Mouse (Mus musculus) forebrain, embryonic 10.5 days (tissue): ENCODE data around the gene Hoxc12. TPM values are rescaled to one million over a fixed set of nuclear protein-coding genes. Genes with fewer than 3 reads are reported as not detected.
A peak's percentile ranks its signal among the peaks of the same experiment; 100 is the strongest.

Experiments
- DNase-seq: peaks from one replicate; pipeline ENCODE4 v3.0.0-alpha.2; 2017; ENCODE audit warnings: low spot score; ENCODE audit errors: extremely low spot score
- H3K27ac ChIP-seq: fragments of 300-500 bp; sonication (generic); 2 replicates; pipeline ENCODE4 v1.5.1; 2016; ENCODE audit warnings: mild to moderate bottlenecking
- H3K27me3 ChIP-seq: fragments of 300-500 bp; sonication (generic); 2 replicates; pipeline ENCODE4 v1.6.1; 2016; ENCODE audit warnings: mild to moderate bottlenecking; ENCODE audit not compliant: poor library complexity, severe bottlenecking
- H3K36me3 ChIP-seq: fragments of 300-500 bp; sonication (generic); replicated peaks from 2 replicates; pipeline ENCODE4 v1.6.1; 2016; ENCODE audit warnings: mild to moderate bottlenecking, moderate library complexity
- H3K4me1 ChIP-seq: fragments of 300-500 bp; sonication (generic); 2 replicates; pipeline ENCODE4 v1.6.1; 2016
- H3K4me3 ChIP-seq: fragments of 300-500 bp; sonication (generic); 2 replicates; pipeline ENCODE4 v1.5.1; 2016; ENCODE audit warnings: mild to moderate bottlenecking, moderate library complexity
- H3K9me3 ChIP-seq: fragments of 300-500 bp; sonication (generic); 2 replicates; pipeline ENCODE4 v1.6.1; 2016; ENCODE audit warnings: mild to moderate bottlenecking, moderate library complexity
- WGBS: fragments of 180-500 bp; shearing (Covaris S2); methylation state at CpG from one replicate; pipeline ENCODE4 v1.1.7; 2016; 5-methylcytosine and 5-hydroxymethylcytosine counted together
- polyA plus RNA-seq: library from polyadenylated mRNA; unstranded; fragments of >200 nt; fragmentation: Nextera tagmentation; extraction: Ambion mirVana; gene quantifications from 2 replicates; pipeline ENCODE4 v1.2.1, GENCODE M21; 2016

The Hoxc12 gene
- polyA plus RNA-seq, 1 experiment from 2014 or later: not detected

DNA sequence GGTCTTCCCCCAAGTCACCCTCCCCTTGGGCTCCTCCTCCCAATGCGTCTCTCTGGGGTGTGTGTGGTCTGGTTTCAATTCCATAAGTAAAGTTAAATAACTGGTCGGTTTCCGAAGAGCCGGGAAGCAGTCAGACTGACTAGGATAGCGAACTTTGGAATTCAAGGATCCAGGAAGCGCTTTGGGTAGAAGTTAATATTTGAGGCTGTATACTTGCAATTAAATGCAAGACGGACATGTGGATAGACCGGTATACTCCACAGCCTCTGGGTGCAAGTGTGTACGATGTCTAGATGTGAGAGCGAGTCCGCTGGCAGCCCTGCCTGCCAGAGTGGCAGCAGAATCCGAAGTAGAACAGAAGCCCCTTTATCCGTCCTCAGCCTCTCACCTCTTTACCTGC, 25.9 kb downstream of the Hoxc12 start:
- Histone ChIP-seq H3K4me3 (no peak overlapping the region), H3K4me1 (peaks cover 6% of the 10 kb centered on the region), H3K9me3 (no peaks in the 10 kb centered on the region), H3K27me3 (peaks cover 100% of the 10 kb centered on the region), H3K36me3 (no peaks in the 10 kb centered on the region), H3K27ac (no peak overlapping the region)
- DNase-seq: no peak
- WGBS: 1% methylated on average over 13 of the region's 13 CpGs

DNA sequence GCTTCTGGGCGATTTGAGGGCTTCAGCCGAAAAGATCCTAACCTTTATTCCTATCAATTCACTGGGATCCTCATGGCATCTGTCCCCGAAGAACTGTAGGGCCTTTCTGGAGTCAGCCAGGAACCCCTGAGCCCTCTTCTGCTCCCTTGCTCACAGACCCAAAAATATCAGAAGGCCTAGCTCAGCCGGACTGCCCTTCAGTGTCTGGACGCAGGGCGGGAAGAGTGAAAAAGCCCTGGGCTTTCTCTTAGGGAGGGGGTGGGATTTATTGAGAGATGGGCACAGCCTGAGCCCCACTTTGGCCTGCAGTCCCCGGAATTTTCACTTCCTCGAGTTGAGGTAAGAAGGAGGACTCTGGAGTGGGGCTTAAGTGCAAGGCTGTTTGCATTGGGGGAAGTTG, 26.7 kb downstream of the Hoxc12 start:
- Histone ChIP-seq H3K4me1 (peaks cover 6% of the 10 kb centered on the region), H3K4me3 (no peak overlapping the region), H3K27ac (no peak overlapping the region), H3K9me3 (no peaks in the 10 kb centered on the region), H3K36me3 (no peaks in the 10 kb centered on the region), H3K27me3 (peaks cover 100% of the 10 kb centered on the region)
- 4% methylated on average over 8 of the region's 8 CpGs for WGBS
- DNase-seq: no peak

- no peak overlapping the region for H3K4me3 ChIP-seq
- no peak overlapping the region for H3K27ac ChIP-seq
- H3K36me3 ChIP-seq: no peaks in the 10 kb centered on the region
- peak; percentile 71 for DNase-seq
- no peaks in the 10 kb centered on the region for H3K9me3 ChIP-seq
- peaks cover 100% of the 10 kb centered on the region for H3K27me3 ChIP-seq
- 1% methylated on average over 28 of the region's 28 CpGs for WGBS
- H3K4me1 ChIP-seq: peaks cover 6% of the 10 kb centered on the region
Observed at GRCm38 (mm10) chr15:102963671-102964640, 27.4 kb downstream of the Hoxc12 start.

DNA sequence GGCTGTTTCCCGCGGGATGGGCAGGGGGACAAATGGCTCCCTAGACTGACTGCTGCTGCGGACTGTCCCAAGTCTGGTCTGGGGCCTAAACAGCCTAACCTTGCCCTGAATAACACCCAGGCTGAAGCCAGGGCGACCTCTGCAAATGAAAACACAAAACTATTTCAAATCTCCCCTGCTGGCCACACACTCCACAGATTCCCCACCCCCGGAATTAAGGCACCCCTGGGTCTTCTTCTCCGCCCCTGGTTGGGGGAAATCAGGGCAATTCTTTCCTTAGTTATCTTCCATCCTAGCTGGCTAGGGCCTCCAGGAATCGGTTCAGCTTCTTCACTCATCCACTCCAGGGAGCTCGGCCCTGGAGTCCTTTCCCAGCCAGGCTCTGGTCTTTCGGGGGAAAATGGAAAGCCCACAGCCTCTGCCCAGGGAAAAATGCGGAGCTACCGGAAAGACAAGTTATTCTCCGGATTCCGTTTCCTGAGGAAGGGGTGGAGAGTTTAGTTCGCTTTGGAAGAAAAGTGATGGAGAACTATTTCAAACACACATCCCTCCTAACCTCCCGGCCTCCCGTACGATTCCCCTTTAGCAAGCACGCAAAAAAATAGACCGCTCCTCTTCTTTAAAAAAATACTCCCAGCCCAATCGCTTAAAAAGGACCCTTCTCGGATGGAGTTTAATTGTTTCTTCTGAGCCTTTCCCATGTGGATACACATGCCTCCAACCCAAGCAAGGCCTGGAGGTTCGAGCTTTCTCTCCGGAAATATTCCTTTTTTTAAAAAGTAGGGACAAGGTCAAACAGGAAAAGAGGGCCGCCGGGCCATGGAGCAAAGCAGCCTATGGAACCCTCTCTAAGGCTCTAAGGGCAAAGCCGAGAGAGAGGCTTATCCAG, 28.7 kb downstream of the Hoxc12 start:
- Histone ChIP-seq H3K4me1 (peaks cover 6% of the 10 kb centered on the region), H3K9me3 (no peaks in the 10 kb centered on the region), H3K27me3 (peaks cover 100% of the 10 kb centered on the region), H3K36me3 (no peaks in the 10 kb centered on the region), H3K4me3 (no peak overlapping the region), H3K27ac (no peak overlapping the region)
- 2% methylated on average over 26 of the region's 26 CpGs for WGBS
- DNase-seq: no peak

DNA sequence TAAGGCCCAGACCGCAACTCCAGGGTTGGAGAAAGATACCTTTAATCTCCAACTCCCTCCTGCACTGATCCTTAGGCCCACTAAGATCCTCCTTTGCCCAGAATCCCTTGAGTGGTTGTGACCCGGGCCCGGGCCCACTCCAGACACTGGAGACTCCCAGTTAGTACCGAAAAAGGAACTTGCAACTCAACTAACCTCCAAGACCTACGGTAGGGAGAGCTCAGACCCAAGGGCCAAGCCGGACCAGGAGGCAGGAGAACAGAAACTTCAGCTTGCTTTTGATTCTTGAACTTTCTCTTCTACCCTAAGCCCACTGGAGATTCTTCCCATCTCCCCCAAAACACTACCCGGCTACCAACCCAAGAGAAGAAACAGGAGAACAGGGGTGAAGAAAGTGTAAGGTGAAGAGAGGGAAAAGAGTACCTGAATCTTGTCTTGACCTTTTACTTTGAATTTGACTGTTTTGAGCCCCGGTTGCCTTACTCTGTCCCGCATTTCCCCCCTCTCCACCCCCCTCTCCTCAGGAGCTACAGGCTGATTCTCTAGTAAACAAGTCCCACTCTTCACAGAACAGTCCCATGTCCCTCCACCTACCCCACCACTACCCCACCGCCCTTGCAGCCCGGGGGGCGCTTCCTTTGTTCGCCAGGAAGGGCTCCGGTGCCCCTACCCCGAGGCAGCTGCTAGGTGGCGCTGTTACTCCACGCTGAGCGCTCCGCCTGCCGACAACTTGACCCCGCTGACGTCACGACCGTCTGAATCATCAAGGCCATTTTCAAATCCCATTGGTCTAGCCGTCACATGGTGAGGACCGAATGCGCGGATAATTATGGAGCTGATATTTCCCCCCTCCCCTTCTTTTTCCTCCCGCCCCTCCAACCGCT, 29.6 kb downstream of the Hoxc12 start:
- H3K27me3 ChIP-seq: peaks cover 100% of the 10 kb centered on the region
- H3K36me3 ChIP-seq: no peaks in the 10 kb centered on the region
- DNase-seq: peak; percentile 85
- 2% methylated on average over 30 of the region's 30 CpGs for WGBS
- H3K4me3 ChIP-seq: peak overlapping the region; percentile 23; the same call in 1 of the 2 replicates
- H3K4me1 ChIP-seq: peaks cover 6% of the 10 kb centered on the region
- H3K9me3 ChIP-seq: no peaks in the 10 kb centered on the region
- no peak overlapping the region for H3K27ac ChIP-seq

- 2% methylated on average over 27 of the region's 27 CpGs for WGBS
- DNase-seq: no peak
Observed at GRCm38 (mm10) chr15:102966776-102967311, 30.3 kb downstream of the Hoxc12 start, which contains the start of gene Hoxc10. Gene Hoxc10, plus strand, starts transcription at chr15:102966796.

GRCm38 (mm10) chr15:102967312-102967510, 30.7 kb downstream of the Hoxc12 start, which contains the start of gene Hoxc5:
Gene Hoxc5, plus strand, starts transcription at chr15:102967443.
- Histone ChIP-seq H3K27ac (no peak within 1 kb of the TSS), H3K9me3 (no peaks in the 10 kb centered on the region), H3K4me1 (peaks cover 6% of the 10 kb centered on the region), H3K36me3 (no peaks in the 10 kb centered on the region), H3K4me3 (peak within 1 kb of the TSS; percentile 23; the same call in 1 of the 2 replicates), H3K27me3 (peaks cover 100% of the 10 kb centered on the region)
- DNase-seq: no peak
- WGBS: 3% methylated on average over 12 of the region's 12 CpGs

More at GRCm38 (mm10) chr15:102966776-102967311, 30.3 kb downstream of the Hoxc12 start, which contains the start of gene Hoxc10:
- Histone ChIP-seq H3K4me1 (peaks cover 6% of the 10 kb centered on the region), H3K9me3 (no peaks in the 10 kb centered on the region), H3K4me3 (peak within 1 kb of the TSS; percentile 23; the same call in 1 of the 2 replicates), H3K36me3 (no peaks in the 10 kb centered on the region), H3K27me3 (peaks cover 100% of the 10 kb centered on the region), H3K27ac (no peak within 1 kb of the TSS)

- Histone ChIP-seq H3K27ac (no peak overlapping the region), H3K4me1 (peaks cover 6% of the 10 kb centered on the region)
- DNase-seq: no peak
Observed at GRCm38 (mm10) chr15:102967511-102968397, 31.2 kb downstream of the Hoxc12 start.

DNA sequence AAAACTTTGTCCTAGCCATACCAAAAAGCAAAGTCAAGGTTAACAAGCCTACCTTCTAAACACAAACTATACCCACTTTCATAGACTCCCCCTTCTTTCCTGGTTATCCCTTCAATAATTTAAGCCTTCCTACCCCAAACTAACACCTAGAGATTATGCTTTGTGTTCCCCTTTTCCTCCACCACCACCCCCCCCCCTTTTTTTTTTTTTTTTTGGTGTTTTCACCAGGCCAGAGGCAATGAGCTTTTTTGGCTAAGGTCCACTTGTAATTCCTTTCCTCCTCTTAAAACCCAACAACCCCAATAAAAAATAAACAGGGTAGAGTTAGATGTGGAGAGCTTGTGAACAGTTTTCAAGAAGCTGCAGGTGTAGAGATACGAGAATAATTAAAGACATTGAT, 32.7 kb downstream of the Hoxc12 start:
- Histone ChIP-seq H3K27ac (no peak overlapping the region), H3K36me3 (no peaks in the 10 kb centered on the region), H3K27me3 (peaks cover 100% of the 10 kb centered on the region), H3K4me1 (peaks cover 6% of the 10 kb centered on the region), H3K9me3 (no peaks in the 10 kb centered on the region), H3K4me3 (no peak overlapping the region)
- 43% methylated on average over 1 of the region's 1 CpGs for WGBS
- DNase-seq: no peak

More at GRCm38 (mm10) chr15:102967511-102968397, 31.2 kb downstream of the Hoxc12 start:
- Histone ChIP-seq H3K9me3 (no peaks in the 10 kb centered on the region), H3K27me3 (peaks cover 100% of the 10 kb centered on the region), H3K36me3 (no peaks in the 10 kb centered on the region), H3K4me3 (no peak overlapping the region)
- WGBS: 2% methylated on average over 34 of the region's 34 CpGs

DNA sequence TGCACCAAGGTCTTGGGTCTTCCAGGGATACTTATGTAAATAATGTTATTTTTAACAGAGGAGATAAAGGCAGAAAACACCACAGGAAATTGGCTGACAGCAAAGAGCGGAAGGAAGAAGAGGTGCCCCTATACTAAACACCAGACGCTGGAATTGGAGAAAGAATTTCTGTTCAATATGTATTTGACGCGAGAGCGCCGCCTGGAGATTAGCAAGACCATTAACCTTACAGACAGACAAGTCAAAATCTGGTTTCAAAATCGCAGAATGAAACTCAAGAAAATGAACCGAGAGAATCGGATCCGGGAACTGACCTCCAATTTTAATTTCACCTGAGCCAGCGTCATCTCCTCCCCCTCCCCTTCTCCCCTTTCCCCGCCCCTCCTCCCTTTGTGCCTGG, 34.2 kb downstream of the Hoxc12 start:
- Histone ChIP-seq H3K4me3 (no peak overlapping the region), H3K9me3 (no peaks in the 10 kb centered on the region), H3K4me1 (peaks cover 6% of the 10 kb centered on the region), H3K27me3 (peaks cover 100% of the 10 kb centered on the region), H3K36me3 (no peaks in the 10 kb centered on the region), H3K27ac (no peak overlapping the region)
- DNase-seq: no peak
- WGBS: 1% methylated on average over 12 of the region's 12 CpGs

GRCm38 (mm10) chr15:102972254-102972653, 35.7 kb downstream of the Hoxc12 start:
- Histone ChIP-seq H3K9me3 (no peaks in the 10 kb centered on the region), H3K4me1 (no peaks in the 10 kb centered on the region), H3K36me3 (no peaks in the 10 kb centered on the region), H3K27me3 (peaks cover 100% of the 10 kb centered on the region), H3K4me3 (no peak overlapping the region), H3K27ac (no peak overlapping the region)
- 1% methylated on average over 21 of the region's 21 CpGs for WGBS
- DNase-seq: no peak
